Mouse (Mus musculus): ENCODE results near the gene Cd180. TPM values are rescaled to one million over a fixed set of nuclear protein-coding genes. Genes with fewer than 3 reads are reported as not detected.

Cd180 gene
- polyA plus RNA-seq, 1 experiment from 2014 or later, result 0.49 TPM

GRCm38 (mm10) chr13:102753714-102754556, 60.6 kb downstream of the Cd180 start:
- WGBS (ENCODE audit: insufficient replicate concordance), result 66% methylated on average over 19 of the region's 19 CpGs
- Histone ChIP-seq H3K9me3 (replicated peaks; ENCODE audit: control insufficient read depth, low read length) (no peaks in the 10 kb centered on the region), H3K27me3 (ENCODE audit: control insufficient read depth, insufficient read depth, low read length) (no peaks in the 10 kb centered on the region), H3K4me2 (no peak overlapping the region), H3K4me1 (ENCODE audit: control insufficient read depth, insufficient read depth, low read length) (peaks cover 6% of the 10 kb centered on the region; the same call in 1 of the 2 replicates), H3K36me3 (ENCODE audit: control insufficient read depth, insufficient read depth, low read length) (peaks cover 18% of the 10 kb centered on the region), H3K9ac (ENCODE audit: low read depth, low read length) (no peak overlapping the region), H3K27ac (ENCODE audit: low read depth, low read length) (peak overlapping the region; percentile 12; the same call in 1 of the 2 replicates), H3K4me3 (ENCODE audit: low read depth, low read length) (no peak overlapping the region)
- ATAC-seq (replicated peaks; ENCODE audit: insufficient number of reproducible peaks, low FRiP score, low TSS enrichment), result no peak

GRCm38 (mm10) chr13:102755124-102755523, 61.8 kb downstream of the Cd180 start:
- Histone ChIP-seq H3K9me3 (replicated peaks; ENCODE audit: control insufficient read depth, low read length) (no peaks in the 10 kb centered on the region), H3K4me3 (ENCODE audit: low read depth, low read length) (no peak overlapping the region), H3K4me2 (no peak overlapping the region), H3K4me1 (ENCODE audit: control insufficient read depth, insufficient read depth, low read length) (peaks cover 6% of the 10 kb centered on the region; the same call in 1 of the 2 replicates), H3K36me3 (ENCODE audit: control insufficient read depth, insufficient read depth, low read length) (peaks cover 17% of the 10 kb centered on the region), H3K27ac (ENCODE audit: low read depth, low read length) (no peak overlapping the region), H3K9ac (ENCODE audit: low read depth, low read length) (no peak overlapping the region), H3K27me3 (ENCODE audit: control insufficient read depth, insufficient read depth, low read length) (no peaks in the 10 kb centered on the region)
- ATAC-seq (replicated peaks; ENCODE audit: insufficient number of reproducible peaks, low FRiP score, low TSS enrichment), result no peak
- 90% methylated on average over 8 of the region's 8 CpGs for WGBS (ENCODE audit: insufficient replicate concordance)

GRCm38 (mm10) chr13:102756071-102756470, 62.7 kb downstream of the Cd180 start:
- Histone ChIP-seq H3K27me3 (ENCODE audit: control insufficient read depth, insufficient read depth, low read length) (no peaks in the 10 kb centered on the region), H3K27ac (ENCODE audit: low read depth, low read length) (no peak overlapping the region), H3K4me3 (ENCODE audit: low read depth, low read length) (no peak overlapping the region), H3K4me2 (no peak overlapping the region), H3K36me3 (ENCODE audit: control insufficient read depth, insufficient read depth, low read length) (peaks cover 12% of the 10 kb centered on the region), H3K9me3 (replicated peaks; ENCODE audit: control insufficient read depth, low read length) (no peaks in the 10 kb centered on the region), H3K4me1 (ENCODE audit: control insufficient read depth, insufficient read depth, low read length) (peaks cover 6% of the 10 kb centered on the region; the same call in 1 of the 2 replicates), H3K9ac (ENCODE audit: low read depth, low read length) (no peak overlapping the region)
- ATAC-seq (replicated peaks; ENCODE audit: insufficient number of reproducible peaks, low FRiP score, low TSS enrichment), result no peak
- WGBS (ENCODE audit: insufficient replicate concordance), result 91% methylated on average over 8 of the region's 8 CpGs

- H3K4me3 ChIP-seq (ENCODE audit: low read depth, low read length), result no peak overlapping the region
- H3K36me3 ChIP-seq (ENCODE audit: control insufficient read depth, insufficient read depth, low read length), result peaks cover 9% of the 10 kb centered on the region
- H3K9ac ChIP-seq (ENCODE audit: low read depth, low read length), result no peak overlapping the region
- H3K9me3 ChIP-seq (replicated peaks; ENCODE audit: control insufficient read depth, low read length), result no peaks in the 10 kb centered on the region
- H3K27me3 ChIP-seq (ENCODE audit: control insufficient read depth, insufficient read depth, low read length), result no peaks in the 10 kb centered on the region
- WGBS (ENCODE audit: insufficient replicate concordance), result 88% methylated on average over 6 of the region's 6 CpGs
- no peak overlapping the region for H3K27ac ChIP-seq (ENCODE audit: low read depth, low read length)
- peaks cover 6% of the 10 kb centered on the region; the same call in 1 of the 2 replicates for H3K4me1 ChIP-seq (ENCODE audit: control insufficient read depth, insufficient read depth, low read length)
- no peak for ATAC-seq (replicated peaks; ENCODE audit: insufficient number of reproducible peaks, low FRiP score, low TSS enrichment)
- no peak overlapping the region for H3K4me2 ChIP-seq
Observed at GRCm38 (mm10) chr13:102758021-102758420, 64.7 kb downstream of the Cd180 start.

GRCm38 (mm10) chr13:102761410-102761809, 68.1 kb downstream of the Cd180 start:
- WGBS (ENCODE audit: insufficient replicate concordance), result 88% methylated on average over 9 of the region's 9 CpGs
- H3K4me1 ChIP-seq (ENCODE audit: control insufficient read depth, insufficient read depth, low read length), result 0 out of 2 replicates have a peak, but pooled peaks cover 3% of the 10 kb centered on the region
- H3K27ac ChIP-seq (ENCODE audit: low read depth, low read length), result no peak overlapping the region
- H3K9me3 ChIP-seq (replicated peaks; ENCODE audit: control insufficient read depth, low read length), result no peaks in the 10 kb centered on the region
- no peak overlapping the region for H3K9ac ChIP-seq (ENCODE audit: low read depth, low read length)
- no peaks in the 10 kb centered on the region for H3K27me3 ChIP-seq (ENCODE audit: control insufficient read depth, insufficient read depth, low read length)
- H3K4me2 ChIP-seq, result no peak overlapping the region
- H3K4me3 ChIP-seq (ENCODE audit: low read depth, low read length), result no peak overlapping the region
- no peak for ATAC-seq (replicated peaks; ENCODE audit: insufficient number of reproducible peaks, low FRiP score, low TSS enrichment)
- H3K36me3 ChIP-seq (ENCODE audit: control insufficient read depth, insufficient read depth, low read length), result peaks cover 14% of the 10 kb centered on the region

GRCm38 (mm10) chr13:102762203-102762602, 68.8 kb downstream of the Cd180 start:
- ATAC-seq (replicated peaks; ENCODE audit: insufficient number of reproducible peaks, low FRiP score, low TSS enrichment), result no peak
- no peak overlapping the region for H3K4me3 ChIP-seq (ENCODE audit: low read depth, low read length)
- no peak overlapping the region for H3K27ac ChIP-seq (ENCODE audit: low read depth, low read length)
- no peak overlapping the region for H3K9ac ChIP-seq (ENCODE audit: low read depth, low read length)
- H3K4me1 ChIP-seq (ENCODE audit: control insufficient read depth, insufficient read depth, low read length), result 0 out of 2 replicates have a peak, but pooled peaks cover 3% of the 10 kb centered on the region
- no peaks in the 10 kb centered on the region for H3K9me3 ChIP-seq (replicated peaks; ENCODE audit: control insufficient read depth, low read length)
- no peaks in the 10 kb centered on the region for H3K27me3 ChIP-seq (ENCODE audit: control insufficient read depth, insufficient read depth, low read length)
- H3K36me3 ChIP-seq (ENCODE audit: control insufficient read depth, insufficient read depth, low read length), result peaks cover 15% of the 10 kb centered on the region
- 88% methylated on average over 10 of the region's 10 CpGs for WGBS (ENCODE audit: insufficient replicate concordance)
- no peak overlapping the region for H3K4me2 ChIP-seq

GRCm38 (mm10) chr13:102764218-102764617, 70.9 kb downstream of the Cd180 start:
- no peak for ATAC-seq (replicated peaks; ENCODE audit: insufficient number of reproducible peaks, low FRiP score, low TSS enrichment)
- H3K4me2 ChIP-seq, result no peak overlapping the region
- H3K9me3 ChIP-seq (replicated peaks; ENCODE audit: control insufficient read depth, low read length), result no peaks in the 10 kb centered on the region
- 68% methylated on average over 1 of the region's 1 CpGs for WGBS (ENCODE audit: insufficient replicate concordance)
- peaks cover 8% of the 10 kb centered on the region; the same call in 1 of the 2 replicates for H3K36me3 ChIP-seq (ENCODE audit: control insufficient read depth, insufficient read depth, low read length)
- no peak overlapping the region for H3K27ac ChIP-seq (ENCODE audit: low read depth, low read length)
- H3K4me3 ChIP-seq (ENCODE audit: low read depth, low read length), result no peak overlapping the region
- H3K4me1 ChIP-seq (ENCODE audit: control insufficient read depth, insufficient read depth, low read length), result no peaks in the 10 kb centered on the region
- H3K27me3 ChIP-seq (ENCODE audit: control insufficient read depth, insufficient read depth, low read length), result no peaks in the 10 kb centered on the region
- no peak overlapping the region for H3K9ac ChIP-seq (ENCODE audit: low read depth, low read length)

- H3K36me3 ChIP-seq (ENCODE audit: control insufficient read depth, insufficient read depth, low read length), result peaks cover 8% of the 10 kb centered on the region; the same call in 1 of the 2 replicates
Observed at GRCm38 (mm10) chr13:102765216-102765615, 71.9 kb downstream of the Cd180 start.

More at GRCm38 (mm10) chr13:102765216-102765615, 71.9 kb downstream of the Cd180 start:
- no peak overlapping the region for H3K9ac ChIP-seq (ENCODE audit: low read depth, low read length)
- 94% methylated on average over 11 of the region's 11 CpGs for WGBS (ENCODE audit: insufficient replicate concordance)
- H3K27ac ChIP-seq (ENCODE audit: low read depth, low read length), result no peak overlapping the region
- H3K27me3 ChIP-seq (ENCODE audit: control insufficient read depth, insufficient read depth, low read length), result no peaks in the 10 kb centered on the region
- no peak for ATAC-seq (replicated peaks; ENCODE audit: insufficient number of reproducible peaks, low FRiP score, low TSS enrichment)
- no peak overlapping the region for H3K4me2 ChIP-seq
- H3K9me3 ChIP-seq (replicated peaks; ENCODE audit: control insufficient read depth, low read length), result no peaks in the 10 kb centered on the region
- no peaks in the 10 kb centered on the region for H3K4me1 ChIP-seq (ENCODE audit: control insufficient read depth, insufficient read depth, low read length)
- H3K4me3 ChIP-seq (ENCODE audit: low read depth, low read length), result no peak overlapping the region

Measured in heart, embryonic 11.5 days (tissue).